Mouse (Mus musculus): Measurements from ENCODE around the gene Cpsf6. TPM values are rescaled to one million over a fixed set of nuclear protein-coding genes. Genes with fewer than 3 reads are reported as not detected.

Gene Cpsf6
- 131 to 150 TPM (median 141 TPM) in 4 replicates for total RNA-seq (2023)

GRCm38 (mm10) chr10:117379908-117380307 is at the start of gene Cpsf6:
Gene Cpsf6 (minus strand): TSS chr10:117380015.

Other genes with a start within 250 kb of the Cpsf6 start
- gene Frs2, start 231.5 kb downstream of the Cpsf6 start, total RNA-seq (2023), result 24.7 to 30.0 TPM (median 28.2 TPM) in 4 replicates
- 110 to 119 TPM (median 115 TPM) in 4 replicates for gene Yeats4, start 155.5 kb downstream of the Cpsf6 start, total RNA-seq (2023)
- gene 9530003J23Rik, start 141.3 kb downstream of the Cpsf6 start, total RNA-seq (2023), result not detected in 4 replicates
- 6.3 to 13.8 TPM (median 8.8 TPM) in 4 replicates for gene Lyz2, start 97.7 kb downstream of the Cpsf6 start, total RNA-seq (2023)
- 0.77 to 1.1 TPM (median 0.91 TPM) in 3 of 4 replicates, not detected in the other for gene Lyz1, start 87.1 kb downstream of the Cpsf6 start, total RNA-seq (2023)
- 68.6 to 81.3 TPM (median 76.8 TPM) in 4 replicates for gene Cpm, start 249.5 kb upstream of the Cpsf6 start, total RNA-seq (2023)

Measured in B cell, adult 62 days (primary cell).